Mouse (Mus musculus): Measurements from ENCODE around the gene Glrx3. TPM values are rescaled to one million over a fixed set of nuclear protein-coding genes. Genes with fewer than 3 reads are reported as not detected.
"Not testable (repeated sequence)": the region's sequence is repeated elsewhere in the genome, so short reads cannot be mapped to it uniquely, and the experiment has no call there.

Glrx3 gene
- polyA plus RNA-seq, 1 experiment from 2014 or later, result 262 TPM

DNA sequence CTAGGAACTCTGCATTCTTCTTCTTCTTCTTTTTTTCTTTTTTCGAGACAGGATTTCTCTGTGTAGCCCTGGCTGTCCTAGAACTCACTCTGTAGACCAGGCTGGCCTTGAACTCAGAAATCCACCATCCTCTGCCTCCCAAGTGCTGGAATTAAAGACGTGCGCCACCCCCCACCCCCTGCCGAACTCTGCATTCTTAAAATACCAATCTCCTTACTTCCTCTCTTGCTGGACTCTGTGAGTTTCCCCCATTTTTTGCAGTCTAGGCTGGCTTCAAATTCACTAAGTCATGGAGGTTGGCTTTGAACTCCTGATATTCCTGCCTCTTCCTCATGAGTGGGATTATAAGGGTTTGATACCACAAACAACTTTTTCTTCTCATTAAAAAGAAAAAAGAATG lies 10.7 kb upstream of the Glrx3 start:
- no peaks in the 10 kb centered on the region for H3K9me3 ChIP-seq
- H3K27me3 ChIP-seq, result no peaks in the 10 kb centered on the region
- no peak overlapping the region for H3K9ac ChIP-seq
- no peak overlapping the region for H3K4me3 ChIP-seq
- no peaks in the 10 kb centered on the region for H3K36me3 ChIP-seq
- H3K4me2 ChIP-seq, result no peak overlapping the region
- H3K27ac ChIP-seq, result no peak overlapping the region
- peaks cover 2% of the 10 kb centered on the region; the same call in 1 of the 2 replicates for H3K4me1 ChIP-seq
- WGBS, result 43% methylated on average over 4 of the region's 4 CpGs
- no peak for ATAC-seq (ENCODE audit: insufficient number of reproducible peaks, insufficient read depth, low FRiP score, low TSS enrichment, low read depth)

DNA sequence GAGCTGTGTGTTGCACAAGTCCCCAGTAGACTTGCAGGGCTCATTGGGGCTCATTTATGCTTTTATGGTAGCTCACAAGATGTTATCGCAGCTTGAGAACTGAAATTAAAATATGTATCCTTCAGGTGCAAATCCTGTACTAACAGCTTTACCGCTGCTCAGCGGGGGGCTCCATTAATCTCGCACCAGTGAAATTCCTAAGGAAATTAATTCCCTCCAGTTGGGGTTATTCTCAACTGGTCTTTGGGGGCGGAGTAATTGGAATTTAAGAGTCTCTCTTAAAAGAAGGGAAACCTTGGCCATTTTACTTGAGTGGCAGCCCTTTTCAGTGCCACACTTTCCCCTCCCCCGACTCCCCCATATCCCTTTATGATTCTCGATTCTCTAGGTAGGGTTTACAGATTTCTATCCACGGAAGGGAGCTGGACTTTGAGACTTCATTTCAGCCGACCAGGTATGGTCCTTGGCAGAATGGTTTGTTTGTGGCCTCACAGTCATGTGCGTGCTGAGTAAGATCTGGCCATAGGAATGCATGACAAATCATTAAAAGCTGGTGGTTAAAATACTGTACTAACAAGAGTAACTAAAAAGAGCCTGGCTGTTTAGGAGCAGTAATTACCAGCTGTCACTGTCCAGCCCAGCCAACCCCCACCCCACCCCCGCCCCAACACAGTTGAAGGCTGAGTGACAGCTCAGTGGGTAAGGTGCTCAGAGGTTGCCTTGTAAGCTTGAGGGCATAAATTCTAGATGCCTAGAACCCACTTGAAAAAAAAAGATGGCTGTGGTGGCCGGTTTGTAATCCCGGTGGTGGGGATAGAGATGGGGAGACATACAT lies 5.4 kb upstream of the Glrx3 start:
- no peak; the same call in 1 of the 2 replicates for ATAC-seq (ENCODE audit: insufficient number of reproducible peaks, insufficient read depth, low FRiP score, low TSS enrichment, low read depth)

DNA sequence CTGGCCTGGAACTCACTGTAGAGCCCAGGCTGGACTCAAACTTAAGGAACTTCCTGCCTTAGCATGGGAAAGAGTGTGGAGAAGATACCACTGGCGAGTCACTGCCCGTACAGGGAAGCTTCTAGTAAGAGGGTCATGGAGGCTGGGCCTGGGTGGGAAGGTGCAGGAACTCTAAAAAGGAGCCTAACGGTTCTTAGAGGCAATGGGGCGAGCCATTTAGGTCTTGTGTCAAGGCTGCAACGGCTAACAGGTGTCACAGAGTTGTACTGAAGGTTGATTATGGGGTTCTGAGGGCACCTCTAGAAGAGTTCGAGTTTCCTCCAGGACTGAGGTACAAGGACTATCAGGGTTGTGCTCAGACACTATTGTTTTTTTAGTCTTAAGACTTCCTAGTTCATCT lies 513 bp upstream of the Glrx3 start:
- H3K36me3 ChIP-seq, result no peaks in the 10 kb centered on the region
- peak overlapping the region; percentile 97 for H3K4me3 ChIP-seq
- WGBS, result 72% methylated on average over 6 of the region's 6 CpGs
- H3K4me1 ChIP-seq, result peaks cover 27% of the 10 kb centered on the region
- H3K27me3 ChIP-seq, result no peaks in the 10 kb centered on the region
- ATAC-seq (ENCODE audit: insufficient number of reproducible peaks, insufficient read depth, low FRiP score, low TSS enrichment, low read depth), result no peak
- H3K4me2 ChIP-seq, result peak overlapping the region; percentile 76
- H3K27ac ChIP-seq, result peak overlapping the region; percentile 89; the same call in 1 of the 2 replicates
- no peak overlapping the region for H3K9ac ChIP-seq
- H3K9me3 ChIP-seq, result no peaks in the 10 kb centered on the region

More for the DNA sequence above, 5.4 kb upstream of the Glrx3 start:
- 31% methylated on average over 13 of the region's 13 CpGs for WGBS
- no peaks in the 10 kb centered on the region for H3K27me3 ChIP-seq
- peaks cover 16% of the 10 kb centered on the region for H3K4me1 ChIP-seq
- no peak overlapping the region for H3K4me3 ChIP-seq
- no peaks in the 10 kb centered on the region for H3K9me3 ChIP-seq
- H3K4me2 ChIP-seq, result no peak overlapping the region
- H3K9ac ChIP-seq, result no peak overlapping the region
- no peak overlapping the region for H3K27ac ChIP-seq
- H3K36me3 ChIP-seq, result no peaks in the 10 kb centered on the region

DNA sequence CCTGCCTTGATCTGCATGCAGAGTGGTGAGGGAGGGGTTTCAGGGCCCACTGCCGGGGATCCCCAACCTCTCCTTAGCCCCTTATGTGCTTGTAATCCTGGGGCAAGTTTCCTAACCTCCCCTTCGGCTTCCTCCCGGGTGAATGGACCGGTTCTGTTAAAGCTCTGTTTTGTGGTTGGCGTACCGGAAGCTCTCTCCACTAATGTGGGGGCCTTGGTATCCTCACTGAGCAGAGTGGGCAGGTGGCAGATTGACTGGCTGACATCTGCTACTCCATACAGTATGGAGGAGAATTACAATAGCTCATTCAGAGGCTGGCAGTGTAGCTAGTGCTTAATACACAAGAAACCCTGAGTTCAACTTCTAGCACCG lies 751 bp downstream of the Glrx3 start:
- H3K4me3 ChIP-seq, result peak overlapping the region; percentile 97
- no peaks in the 10 kb centered on the region for H3K27me3 ChIP-seq
- peak overlapping the region; percentile 76 for H3K4me2 ChIP-seq
- H3K9me3 ChIP-seq, result no peaks in the 10 kb centered on the region
- no peak for ATAC-seq (ENCODE audit: insufficient number of reproducible peaks, insufficient read depth, low FRiP score, low TSS enrichment, low read depth)
- 4% methylated on average over 7 of the region's 7 CpGs for WGBS
- peaks cover 25% of the 10 kb centered on the region for H3K4me1 ChIP-seq
- H3K36me3 ChIP-seq, result no peaks in the 10 kb centered on the region
- H3K27ac ChIP-seq, result peak overlapping the region; percentile 89
- peak overlapping the region; percentile 96 for H3K9ac ChIP-seq

DNA sequence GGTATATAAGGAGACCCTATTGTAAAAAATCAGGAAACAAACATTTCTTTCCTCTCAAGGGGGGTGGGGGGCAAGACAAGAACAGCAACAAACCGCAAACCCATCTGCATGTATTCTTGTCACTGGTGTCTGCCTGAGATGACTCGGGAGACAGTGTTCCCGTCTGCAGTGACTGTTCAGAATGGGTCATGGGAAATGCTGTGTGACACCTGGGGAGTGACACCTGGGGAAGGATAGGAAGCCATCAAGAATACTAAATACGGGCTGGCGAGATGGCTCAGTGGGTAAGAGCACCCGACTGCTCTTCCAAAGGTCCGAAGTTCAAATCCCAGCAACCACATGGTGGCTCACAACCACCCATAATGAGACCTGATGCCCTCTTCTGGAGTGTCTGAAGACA lies 1.5 kb downstream of the Glrx3 start:
- Histone ChIP-seq H3K4me3 (peak overlapping the region; percentile 97), H3K9ac (peak overlapping the region; percentile 96), H3K4me2 (peak overlapping the region; percentile 76), H3K4me1 (peaks cover 25% of the 10 kb centered on the region)
- not testable (repeated sequence) for ATAC-seq (ENCODE audit: insufficient number of reproducible peaks, insufficient read depth, low FRiP score, low TSS enrichment, low read depth); H3K27ac ChIP-seq; H3K27me3 ChIP-seq; H3K9me3 ChIP-seq; H3K36me3 ChIP-seq
- WGBS, result 72% methylated on average over 7 of the region's 7 CpGs

DNA sequence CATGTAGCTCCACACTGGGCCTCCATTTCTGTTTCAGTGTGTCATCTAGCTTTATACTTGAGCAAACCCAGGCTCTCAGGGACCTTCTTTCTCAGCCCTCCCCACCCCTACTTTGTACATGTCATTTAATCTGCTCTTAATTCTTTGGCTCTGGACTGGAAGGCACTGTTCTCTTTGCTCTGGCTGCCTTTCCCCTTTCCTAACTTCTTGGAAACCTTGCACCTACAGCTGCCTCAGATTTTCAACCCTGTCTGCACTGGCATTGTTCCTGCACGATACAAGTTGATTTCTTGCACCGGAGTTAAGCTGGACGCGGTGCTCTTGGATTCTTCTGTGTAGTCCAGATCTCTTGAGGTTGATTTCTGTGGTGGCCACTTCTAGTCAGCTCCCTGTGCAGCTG lies 5.5 kb downstream of the Glrx3 start:
- Histone ChIP-seq H3K9me3 (no peaks in the 10 kb centered on the region), H3K27me3 (no peaks in the 10 kb centered on the region), H3K4me2 (no peak overlapping the region), H3K36me3 (peaks cover 31% of the 10 kb centered on the region), H3K9ac (no peak overlapping the region), H3K4me1 (peaks cover 22% of the 10 kb centered on the region), H3K4me3 (no peak overlapping the region), H3K27ac (no peak overlapping the region)
- WGBS, result 85% methylated on average over 4 of the region's 4 CpGs
- no peak for ATAC-seq (ENCODE audit: insufficient number of reproducible peaks, insufficient read depth, low FRiP score, low TSS enrichment, low read depth)

DNA sequence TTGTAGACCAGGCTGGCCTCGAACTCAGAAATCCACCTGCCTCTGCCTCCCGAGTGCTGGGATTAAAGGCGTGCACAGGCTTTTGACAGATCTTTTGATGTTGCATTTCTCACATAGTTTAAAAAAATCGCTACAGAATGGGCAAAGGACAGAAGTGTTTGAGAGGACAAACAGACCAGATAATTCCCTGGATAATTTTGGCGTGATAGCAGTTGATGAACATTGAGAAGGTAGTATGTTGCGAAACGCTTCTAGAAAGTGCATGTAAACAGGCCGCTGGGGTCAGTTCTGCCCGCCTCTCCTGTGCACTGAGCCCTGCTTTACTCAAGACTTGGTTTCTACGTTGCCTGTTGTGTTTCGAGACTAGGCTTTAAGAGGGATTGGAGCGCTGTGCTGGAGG lies 7.9 kb downstream of the Glrx3 start:
- no peak for ATAC-seq (ENCODE audit: insufficient number of reproducible peaks, insufficient read depth, low FRiP score, low TSS enrichment, low read depth)
- Histone ChIP-seq H3K27ac (no peak overlapping the region), H3K36me3 (peaks cover 49% of the 10 kb centered on the region), H3K9ac (no peak overlapping the region), H3K9me3 (no peaks in the 10 kb centered on the region), H3K4me2 (no peak overlapping the region), H3K27me3 (no peaks in the 10 kb centered on the region), H3K4me1 (peaks cover 10% of the 10 kb centered on the region), H3K4me3 (no peak overlapping the region)
- 93% methylated on average over 12 of the region's 12 CpGs for WGBS

DNA sequence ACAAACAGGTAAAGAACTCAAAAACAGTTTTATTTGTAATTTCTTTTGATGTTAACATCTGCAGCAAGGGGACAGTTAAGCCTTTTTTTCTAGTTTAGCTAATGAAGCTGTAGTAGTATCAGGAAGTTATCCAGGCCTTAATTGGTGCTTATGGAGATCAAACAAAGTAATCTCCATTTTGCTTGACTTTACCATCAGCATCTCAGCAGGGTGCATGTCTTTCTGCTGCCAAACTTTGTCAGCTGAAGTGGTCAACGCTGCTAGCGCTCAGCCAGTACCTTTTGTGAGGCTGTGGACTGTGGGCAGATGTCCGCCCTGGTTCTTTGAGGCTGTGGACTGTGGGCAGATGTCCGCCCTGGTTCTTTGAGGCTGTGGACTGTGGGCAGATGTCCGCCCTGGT lies 24.0 kb downstream of the Glrx3 start:
- Histone ChIP-seq H3K27me3 (no peaks in the 10 kb centered on the region), H3K9me3 (no peaks in the 10 kb centered on the region), H3K4me1 (no peaks in the 10 kb centered on the region), H3K4me3 (no peak overlapping the region), H3K27ac (no peak overlapping the region), H3K4me2 (no peak overlapping the region), H3K9ac (no peak overlapping the region), H3K36me3 (peaks cover 76% of the 10 kb centered on the region)
- WGBS, result 90% methylated on average over 5 of the region's 5 CpGs
- ATAC-seq (ENCODE audit: insufficient number of reproducible peaks, insufficient read depth, low FRiP score, low TSS enrichment, low read depth), result no peak

DNA sequence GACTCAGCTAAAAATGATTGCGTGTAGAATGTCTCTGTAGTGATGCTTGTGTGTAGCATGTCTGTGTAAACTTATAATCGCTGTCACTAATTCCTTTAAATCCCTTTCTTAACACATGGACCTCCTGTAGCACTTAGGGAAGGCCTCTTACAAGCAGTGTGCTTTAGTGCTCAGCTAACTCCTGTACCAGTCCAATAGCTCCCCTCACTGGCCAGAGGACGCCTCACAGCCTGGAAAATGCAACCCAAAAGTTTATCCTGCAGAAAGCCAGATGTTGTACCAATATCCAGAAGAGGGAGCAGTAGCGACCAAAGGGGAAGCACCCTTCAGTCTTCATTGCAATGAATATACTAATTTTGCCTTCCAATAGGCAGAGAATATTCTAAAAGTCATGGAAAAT lies 30.8 kb downstream of the Glrx3 start:
- no peak overlapping the region for H3K4me3 ChIP-seq
- no peak overlapping the region for H3K4me2 ChIP-seq
- no peaks in the 10 kb centered on the region for H3K9me3 ChIP-seq
- ATAC-seq (ENCODE audit: insufficient number of reproducible peaks, insufficient read depth, low FRiP score, low TSS enrichment, low read depth), result no peak
- peaks cover 59% of the 10 kb centered on the region for H3K36me3 ChIP-seq
- no peaks in the 10 kb centered on the region for H3K4me1 ChIP-seq
- no peaks in the 10 kb centered on the region for H3K27me3 ChIP-seq
- H3K27ac ChIP-seq, result no peak overlapping the region
- WGBS, result 67% methylated on average over 4 of the region's 4 CpGs
- H3K9ac ChIP-seq, result no peak overlapping the region

DNA sequence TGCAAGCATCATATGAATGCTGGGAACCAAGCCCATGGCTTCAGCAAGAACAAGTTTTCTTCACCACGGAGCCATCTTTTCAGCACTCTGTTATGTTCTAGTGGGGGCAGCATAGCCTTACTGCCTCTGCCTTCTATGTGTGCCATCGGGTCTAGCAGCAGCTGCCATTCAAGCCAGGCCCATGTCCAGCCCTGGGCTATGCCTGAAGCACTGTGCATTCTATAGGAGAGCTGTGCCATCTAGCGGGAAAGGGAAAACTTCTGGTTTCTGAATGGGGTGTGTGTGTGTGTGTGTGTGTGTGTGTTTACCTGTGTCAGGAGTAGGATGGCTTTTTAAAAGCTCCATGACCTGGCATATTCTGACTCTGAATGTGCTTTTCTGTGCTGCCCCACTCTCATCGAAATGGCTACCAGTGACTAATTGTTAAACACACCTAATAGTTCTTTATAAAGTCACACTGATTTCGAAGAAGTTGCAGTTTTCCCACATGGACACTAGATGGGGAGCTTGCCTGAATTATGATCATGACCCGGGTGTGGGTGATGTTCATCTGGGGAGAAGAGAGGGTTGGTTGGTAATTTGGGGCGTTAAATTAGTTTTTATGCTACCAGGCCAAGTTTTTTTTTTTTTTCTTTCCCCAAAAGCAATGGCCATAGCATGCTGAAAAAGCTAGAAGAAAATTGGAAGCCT lies 34.2 kb downstream of the Glrx3 start:
- ATAC-seq (ENCODE audit: insufficient number of reproducible peaks, insufficient read depth, low FRiP score, low TSS enrichment, low read depth), result no peak
- Histone ChIP-seq H3K4me3 (no peak overlapping the region), H3K4me1 (no peaks in the 10 kb centered on the region), H3K36me3 (peaks cover 32% of the 10 kb centered on the region), H3K27me3 (no peaks in the 10 kb centered on the region), H3K9ac (no peak overlapping the region), H3K27ac (no peak overlapping the region), H3K9me3 (no peaks in the 10 kb centered on the region), H3K4me2 (no peak overlapping the region)
- 59% methylated on average over 7 of the region's 7 CpGs for WGBS

DNA sequence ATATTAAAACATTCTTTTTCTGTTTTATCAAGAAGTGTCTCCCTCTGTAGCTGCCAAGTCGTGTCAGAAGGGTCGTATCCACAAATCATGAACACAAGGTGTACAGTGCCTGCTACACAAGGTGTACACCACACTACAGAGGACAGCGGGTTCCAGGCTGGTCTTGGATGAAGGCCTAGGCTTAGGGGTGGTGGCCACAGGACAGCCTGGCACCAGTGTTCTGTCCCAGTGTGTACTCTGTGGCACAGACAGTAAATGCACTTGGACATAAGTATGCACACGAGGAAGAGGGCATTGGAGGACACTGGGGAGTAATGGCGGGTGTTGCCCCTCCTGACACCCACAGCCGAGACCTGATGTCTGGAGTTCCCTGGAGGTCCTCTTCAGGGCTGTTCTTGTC lies 34.7 kb downstream of the Glrx3 start:
- no peaks in the 10 kb centered on the region for H3K9me3 ChIP-seq
- 0 out of 2 replicates have a peak, but pooled peaks cover 1% of the 10 kb centered on the region for H3K27me3 ChIP-seq
- no peak overlapping the region for H3K4me2 ChIP-seq
- peaks cover 26% of the 10 kb centered on the region for H3K36me3 ChIP-seq
- H3K9ac ChIP-seq, result no peak overlapping the region
- no peaks in the 10 kb centered on the region for H3K4me1 ChIP-seq
- H3K4me3 ChIP-seq, result no peak overlapping the region
- ATAC-seq (ENCODE audit: insufficient number of reproducible peaks, insufficient read depth, low FRiP score, low TSS enrichment, low read depth), result no peak
- H3K27ac ChIP-seq, result no peak overlapping the region
- WGBS, result 91% methylated on average over 6 of the region's 6 CpGs
